Mouse (Mus musculus): ENCODE data around the gene Zgpat.

GRCm38 (mm10) chr2:181340426-181340825 is 24.3 kb upstream of the Zgpat start:
- TF ChIP-seq CTCF (IDR thresholded peaks at IDR 0.05; ENCODE audit: extremely low read depth, insufficient read length, insufficient replicate concordance, low read depth, low read length) (no peak), POLR2A (IDR thresholded peaks at IDR 0.05; ENCODE audit: low read depth, low read length) (no peak)

Data from small intestine, adult 2 months (tissue).